Mouse (Mus musculus) G1E (cell line): ENCODE measurements at regions not wholly inside any gene's neighbourhood (a gene's known extent, or its start where the extent isn't known, plus 50 kb on each side); places are given as distances from the start of the nearest gene placed in this dataset.

Source experiments
- CTCF ChIP-seq: IDR thresholded peaks from 2 replicates; pipeline ENCODE4 v1.5.1; 2012; ENCODE audit warnings: low read depth, low read length, inconsistent platforms, mixed read lengths
- GATA2 ChIP-seq: IDR thresholded peaks from 2 replicates; pipeline ENCODE4 v1.6.1; 2012; ENCODE audit warnings: low read depth, low read length, inconsistent platforms, borderline replicate concordance

GRCm38 (mm10) chr11:90807343-90807742 is 119.2 kb upstream of the Tom1l1 start:
- no peak for TF ChIP-seq CTCF
- no peak for TF ChIP-seq GATA2
